Mouse (Mus musculus) kidney, postnatal 10 days (tissue): ENCODE data around the gene Prg2.

Experiments used
- DNase-seq: peaks from one replicate; pipeline ENCODE4 v3.0.0; 2021; ENCODE audit warnings: mixed read lengths

The Prg2 gene

GRCm38 (mm10) chr2:85033121-85033520, 52.9 kb downstream of the Prg2 start:
- DNase-seq: no peak
